Mouse (Mus musculus) limb, embryonic 11.5 days (tissue): ENCODE measurements around the gene Zmiz2. TPM values are rescaled to one million over a fixed set of nuclear protein-coding genes. Genes with fewer than 3 reads are reported as not detected.
"Not testable (repeated sequence)": the region's sequence is repeated elsewhere in the genome, so short reads cannot be mapped to it uniquely, and the experiment has no call there.

Experiments
- ATAC-seq: fragments of 200-750 bp; cut with Nextera tagmentation; 2 replicates; pipeline ENCODE4 v1.8.0; 2017; ENCODE audit warnings: low read depth; ENCODE audit not compliant: insufficient number of reproducible peaks, low FRiP score, low TSS enrichment
- DNase-seq: peaks from one replicate; pipeline ENCODE4 v3.0.0-alpha.2; 2015; ENCODE audit warnings: low spot score
- H3K27ac ChIP-seq: fragments of 300-500 bp; sonication (generic); replicated peaks from 2 replicates; pipeline ENCODE4 v1.5.1; 2014; ENCODE audit warnings: low read depth, mild to moderate bottlenecking, low read length
- H3K27me3 ChIP-seq: fragments of 300-500 bp; sonication (generic); 2 replicates; pipeline ENCODE4 v1.6.1; 2014; ENCODE audit warnings: mild to moderate bottlenecking, low read length, mixed read lengths; ENCODE audit not compliant: control insufficient read depth, insufficient read depth
- H3K36me3 ChIP-seq: fragments of 300-500 bp; sonication (generic); 2 replicates; pipeline ENCODE4 v1.6.1; 2014; ENCODE audit warnings: mild to moderate bottlenecking, low read length, moderate library complexity, mixed read lengths; ENCODE audit not compliant: control insufficient read depth, insufficient read depth
- H3K4me1 ChIP-seq: fragments of 300-500 bp; sonication (generic); 2 replicates; pipeline ENCODE4 v1.6.1; 2014; ENCODE audit warnings: low read length, mixed read lengths; ENCODE audit not compliant: control insufficient read depth, insufficient read depth
- H3K4me2 ChIP-seq: fragments of 300-500 bp; sonication (generic); 2 replicates; pipeline ENCODE4 v1.6.1; 2014; ENCODE audit warnings: low read depth, mild to moderate bottlenecking, moderate library complexity; ENCODE audit not compliant: severe bottlenecking
- H3K4me3 ChIP-seq: fragments of 300-500 bp; sonication (generic); 2 replicates; pipeline ENCODE4 v1.5.1; 2014; ENCODE audit warnings: low read depth, low read length
- H3K9ac ChIP-seq: fragments of 300-500 bp; sonication (generic); 2 replicates; pipeline ENCODE4 v1.6.1; 2014; ENCODE audit warnings: mild to moderate bottlenecking, low read length
- H3K9me3 ChIP-seq: fragments of 300-500 bp; sonication (generic); 2 replicates; pipeline ENCODE4 v1.6.1; 2016; ENCODE audit warnings: low read length; ENCODE audit not compliant: control insufficient read depth
- WGBS: fragments of 180-500 bp; shearing (Covaris S2); extraction: QIAGEN DNeasy Blood & Tissue Kit; methylation state at CpG from one replicate; pipeline ENCODE4 v1.1.7; 2014; 5-methylcytosine and 5-hydroxymethylcytosine counted together
- polyA plus RNA-seq: library from polyadenylated mRNA; unstranded; fragments of >200 nt; fragmentation: Nextera tagmentation; extraction: Ambion mirVana; gene quantifications from 2 replicates; pipeline ENCODE4 v1.2.1, GENCODE M21; 2014

The Zmiz2 gene
- polyA plus RNA-seq, 1 experiment from 2014 or later, result 11.2 TPM

GRCm38 (mm10) chr11:6419156-6419555 lies 30.3 kb downstream of the Zmiz2 start:
- H3K4me1 ChIP-seq, H3K4me2 ChIP-seq, H3K27ac ChIP-seq, H3K9me3 ChIP-seq, ATAC-seq, DNase-seq, H3K9ac ChIP-seq, H3K4me3 ChIP-seq, H3K27me3 ChIP-seq: not testable (repeated sequence)
- 77% methylated on average over 4 of the region's 4 CpGs for WGBS
- H3K36me3 ChIP-seq, result peaks cover 12% of the 10 kb centered on the region

GRCm38 (mm10) chr11:6420283-6420703 lies 31.4 kb downstream of the Zmiz2 start:
- Histone ChIP-seq H3K4me3 (no peak overlapping the region), H3K27me3 (no peaks in the 10 kb centered on the region), H3K27ac (no peak overlapping the region), H3K4me2 (no peak overlapping the region), H3K36me3 (peaks cover 18% of the 10 kb centered on the region), H3K4me1 (peaks cover 4% of the 10 kb centered on the region), H3K9me3 (no peaks in the 10 kb centered on the region), H3K9ac (no peak overlapping the region)
- DNase-seq (no peak), ATAC-seq (no peak)
- WGBS, result 28% methylated on average over 1 of the region's 1 CpGs

- peaks cover 20% of the 10 kb centered on the region for H3K36me3 ChIP-seq
- H3K4me2 ChIP-seq, result no peak overlapping the region
- no peak overlapping the region for H3K27ac ChIP-seq
- DNase-seq (no peak), ATAC-seq (no peak)
- no peaks in the 10 kb centered on the region for H3K27me3 ChIP-seq
- no peak overlapping the region for H3K9ac ChIP-seq
- 68% methylated on average over 2 of the region's 2 CpGs for WGBS
- H3K9me3 ChIP-seq, result no peaks in the 10 kb centered on the region
- H3K4me3 ChIP-seq, result no peak overlapping the region
- H3K4me1 ChIP-seq, result peaks cover 4% of the 10 kb centered on the region
These were observed 32.0 kb downstream of the Zmiz2 start for GRCm38 (mm10) chr11:6420722-6421350.

GRCm38 (mm10) chr11:6430186-6430585 lies 41.3 kb downstream of the Zmiz2 start:
- no peaks in the 10 kb centered on the region for H3K27me3 ChIP-seq
- no peaks in the 10 kb centered on the region for H3K4me1 ChIP-seq
- no peak overlapping the region for H3K4me2 ChIP-seq
- peaks cover 19% of the 10 kb centered on the region for H3K36me3 ChIP-seq
- no peak overlapping the region for H3K27ac ChIP-seq
- no peaks in the 10 kb centered on the region for H3K9me3 ChIP-seq
- H3K9ac ChIP-seq, result no peak overlapping the region
- H3K4me3 ChIP-seq, result no peak overlapping the region
- WGBS, result 92% methylated on average over 7 of the region's 7 CpGs
- ATAC-seq (no peak), DNase-seq (no peak)

GRCm38 (mm10) chr11:6436442-6436841 lies 47.6 kb downstream of the Zmiz2 start:
- Histone ChIP-seq H3K36me3 (peaks cover 20% of the 10 kb centered on the region), H3K27ac (no peak overlapping the region), H3K27me3 (no peaks in the 10 kb centered on the region), H3K9me3 (no peaks in the 10 kb centered on the region), H3K9ac (no peak overlapping the region), H3K4me3 (no peak overlapping the region), H3K4me2 (no peak overlapping the region), H3K4me1 (no peaks in the 10 kb centered on the region)
- DNase-seq, result peak; percentile 41
- 73% methylated on average over 8 of the region's 8 CpGs for whole genome bisulfite sequencing
- ATAC-seq, result no peak

GRCm38 (mm10) chr11:6437667-6438066 lies 48.8 kb downstream of the Zmiz2 start:
- WGBS, result 96% methylated on average over 2 of the region's 2 CpGs
- Histone ChIP-seq H3K4me3 (no peak overlapping the region), H3K4me2 (no peak overlapping the region), H3K4me1 (no peaks in the 10 kb centered on the region), H3K27ac (no peak overlapping the region), H3K27me3 (no peaks in the 10 kb centered on the region), H3K9ac (no peak overlapping the region), H3K36me3 (peaks cover 18% of the 10 kb centered on the region), H3K9me3 (no peaks in the 10 kb centered on the region)
- no peak for DNase-seq
- no peak for ATAC-seq

GRCm38 (mm10) chr11:6440171-6440570 lies 51.3 kb downstream of the Zmiz2 start:
- DNase-seq (no peak), ATAC-seq (no peak)
- no peak overlapping the region for H3K9ac ChIP-seq
- H3K4me1 ChIP-seq, result no peaks in the 10 kb centered on the region
- H3K4me2 ChIP-seq, result no peak overlapping the region
- H3K36me3 ChIP-seq, result peaks cover 12% of the 10 kb centered on the region
- no peaks in the 10 kb centered on the region for H3K27me3 ChIP-seq
- WGBS, result 96% methylated on average over 4 of the region's 4 CpGs
- H3K4me3 ChIP-seq, result no peak overlapping the region
- no peak overlapping the region for H3K27ac ChIP-seq
- no peaks in the 10 kb centered on the region for H3K9me3 ChIP-seq

- no peak for DNase-seq
- Histone ChIP-seq H3K4me2 (no peak overlapping the region), H3K4me3 (no peak overlapping the region; the same call in 1 of the 2 replicates), H3K27ac (no peak overlapping the region), H3K9ac (no peak overlapping the region), H3K4me1 (no peaks in the 10 kb centered on the region), H3K9me3 (no peaks in the 10 kb centered on the region), H3K36me3 (peaks cover 2% of the 10 kb centered on the region; the same call in 1 of the 2 replicates), H3K27me3 (no peaks in the 10 kb centered on the region)
- ATAC-seq, result no peak
- 98% methylated on average over 4 of the region's 4 CpGs for WGBS
These were observed 53.7 kb downstream of the Zmiz2 start for GRCm38 (mm10) chr11:6442566-6442965.

GRCm38 (mm10) chr11:6443102-6443501 lies 54.2 kb downstream of the Zmiz2 start:
- no peaks in the 10 kb centered on the region for H3K36me3 ChIP-seq
- no peak overlapping the region for H3K27ac ChIP-seq
- DNase-seq (no peak), ATAC-seq (no peak)
- H3K9me3 ChIP-seq, result no peaks in the 10 kb centered on the region
- no peaks in the 10 kb centered on the region for H3K4me1 ChIP-seq
- peak overlapping the region; percentile 69 for H3K4me2 ChIP-seq
- H3K27me3 ChIP-seq, result no peaks in the 10 kb centered on the region
- H3K4me3 ChIP-seq, result peak overlapping the region; percentile 66
- peak overlapping the region; percentile 77; the same call in 1 of the 2 replicates for H3K9ac ChIP-seq
- WGBS, result 59% methylated on average over 4 of the region's 4 CpGs
